Mouse (Mus musculus) cerebellum, adult 9-10 months (tissue): ENCODE measurements around the gene Meis3.

Source experiments
- DNase-seq: peaks from one replicate; pipeline ENCODE4 v3.0.0; 2022

The Meis3 gene

GRCm38 (mm10) chr7:16174597-16175541 is at the start of gene Meis3:
Meis3 (plus strand) TSS chr7:16175090.
- peak; percentile 65 for DNase-seq

GRCm38 (mm10) chr7:16125829-16126228 is 49.1 kb upstream of the Meis3 start:
- DNase-seq: no peak

GRCm38 (mm10) chr7:16128344-16128743 is 46.5 kb upstream of the Meis3 start:
- DNase-seq: peak; percentile 95

GRCm38 (mm10) chr7:16128899-16129298 is 46.0 kb upstream of the Meis3 start:
- DNase-seq: no peak

GRCm38 (mm10) chr7:16129421-16129845 is 45.5 kb upstream of the Meis3 start, which contains the start of gene Slc8a2:
Slc8a2 (plus strand) TSS chr7:16129826.
- DNase-seq: peak; percentile 98

- DNase-seq: peak; percentile 80
Measured at GRCm38 (mm10) chr7:16129846-16130691, 44.8 kb upstream of the Meis3 start.

- peak; percentile 69 for DNase-seq
Measured at GRCm38 (mm10) chr7:16130956-16131634, 43.8 kb upstream of the Meis3 start.

- peak; percentile 80 for DNase-seq
Measured at GRCm38 (mm10) chr7:16132161-16132581, 42.7 kb upstream of the Meis3 start.

GRCm38 (mm10) chr7:16132926-16133325 is 42.0 kb upstream of the Meis3 start:
- peak; percentile 50 for DNase-seq

- DNase-seq: no peak
Measured at GRCm38 (mm10) chr7:16133691-16134090, 41.2 kb upstream of the Meis3 start.

- DNase-seq: peak; percentile 47
Measured at GRCm38 (mm10) chr7:16134951-16135392, 39.9 kb upstream of the Meis3 start.

- peak; percentile 80 for DNase-seq
Measured at GRCm38 (mm10) chr7:16146489-16147410, 28.1 kb upstream of the Meis3 start.

- DNase-seq: no peak
Measured at GRCm38 (mm10) chr7:16147643-16148042, 27.2 kb upstream of the Meis3 start.

- DNase-seq: peak; percentile 98
Measured at GRCm38 (mm10) chr7:16149241-16149640, 25.6 kb upstream of the Meis3 start.

- DNase-seq: no peak
Measured at GRCm38 (mm10) chr7:16150191-16151145, 24.4 kb upstream of the Meis3 start.

GRCm38 (mm10) chr7:16153522-16153921 is 21.4 kb upstream of the Meis3 start:
- peak; percentile 85 for DNase-seq

GRCm38 (mm10) chr7:16155132-16155872 is 19.6 kb upstream of the Meis3 start:
- no peak for DNase-seq

GRCm38 (mm10) chr7:16156105-16156714 is 18.7 kb upstream of the Meis3 start:
- DNase-seq: no peak

- DNase-seq: no peak
Measured at GRCm38 (mm10) chr7:16158735-16159134, 16.2 kb upstream of the Meis3 start.
